ENCODE assay signal across 20 mouse cellular contexts in genomic region chr4:56912382-56913001, GRCm38 (mm10). TPM values are rescaled to one million over a fixed set of nuclear protein-coding genes. Genes with fewer than 3 reads are reported as not detected.
DNase-seq lines count a peak whose midpoint lies in the region; TF ChIP-seq lines count a peak whose summit lies in the region.
"Had no signal": no experiment of that assay in that cellular context is flagged by ENCODE, and none has a peak within 500 bp of the region (broad histone marks: within the 10 kb centered on the region; RNA-seq: fewer than 3 reads in every experiment).

No protein-coding gene starts in this region.

- H3K79me2 ChIP-seq in heart, adult 2 months (replicated peaks; ENCODE audit: control insufficient read depth, insufficient read depth, low read length): no peaks in the 10 kb centered on the region

- H3K36me3 ChIP-seq in heart, adult 2 months (ENCODE audit: control insufficient read depth, insufficient read depth, low read length): peaks cover 12% of the 10 kb centered on the region
- H3K36me3 ChIP-seq in splenic B cell, adult 2 months (ENCODE audit: control insufficient read depth, insufficient read depth, low read length, poor library complexity, severe bottlenecking): peaks cover 2% of the 10 kb centered on the region

- WGBS in heart, adult 2 months: 96% methylated on average over 7 of the region's 7 CpGs

- DNase-seq in heart, adult 11 months: peak; percentile 63
- DNase-seq in heart, adult 2 months: no peak
- DNase-seq in A20 (ENCODE audit: low read depth, low spot score): peak; percentile 26
- peak; percentile 19 for DNase-seq in splenic B cell, adult 2 months (ENCODE audit: low read depth, low spot score)
- DNase-seq in cerebellum, adult 9-11 months: no peak
- DNase-seq: adrenal gland, adult 8-10 months; adrenal gland, postnatal 14 days; adrenal gland, postnatal 36 days; cerebellum, adult 11-12 months; cerebellum, adult 2 months; cerebellum, adult 9-10 months; cerebellum, postnatal 14 days; cerebellum, postnatal 36 days; embryo, embryonic 11 days had no signal

- no peak for TF ChIP-seq EP300 in heart, adult 2 months (IDR thresholded peaks at IDR 0.05; ENCODE audit: insufficient read depth, low read depth, low read length)

- no peak overlapping the region for H3K27ac ChIP-seq in heart, adult 2 months
- H3K27ac ChIP-seq: embryonic facial prominence, embryonic 15.5 days; forebrain, embryonic 10.5 days; forebrain, embryonic 12.5 days had no signal

- H3K4me3 ChIP-seq in heart, adult 2 months: no peak overlapping the region
- H3K4me3 ChIP-seq: embryonic facial prominence, embryonic 13.5 days; embryonic facial prominence, embryonic 15.5 days; erythroblast, embryonic 14.5 days; forebrain, embryonic 10.5 days; forebrain, embryonic 12.5 days had no signal

- no peaks in the 10 kb centered on the region for H3K27me3 ChIP-seq in heart, adult 2 months (ENCODE audit: control insufficient read depth, insufficient read depth, low read length)
- H3K27me3 ChIP-seq in splenic B cell, adult 2 months (ENCODE audit: control insufficient read depth, insufficient read depth, low read length, poor library complexity, severe bottlenecking): no peaks in the 10 kb centered on the region
- H3K27me3 ChIP-seq: embryonic facial prominence, embryonic 13.5 days; embryonic facial prominence, embryonic 15.5 days; forebrain, embryonic 12.5 days; Patski had no signal

- no peak for TF ChIP-seq POLR2A in heart, adult 2 months (IDR thresholded peaks at IDR 0.05; ENCODE audit: insufficient read depth, low read depth, low read length)

- intact Hi-C loops in heart, adult 2 months (cut with DNase I): no loop called here

- no peaks in the 10 kb centered on the region for H3K4me1 ChIP-seq in heart, adult 2 months (ENCODE audit: control insufficient read depth, insufficient read depth, low read length)
- H3K4me1 ChIP-seq: forebrain, embryonic 10.5 days; forebrain, embryonic 12.5 days had no signal

- TF ChIP-seq CTCF in heart, adult 2 months (IDR thresholded peaks at IDR 0.05): no peak

- H3K9ac ChIP-seq in heart, adult 2 months (ENCODE audit: low read depth, low read length): no peak overlapping the region
- H3K9ac ChIP-seq: embryonic facial prominence, embryonic 13.5 days; embryonic facial prominence, embryonic 15.5 days; forebrain, embryonic 12.5 days had no signal

RNA-seq across cellular contexts. Expression of gene Tmem245, which starts 34.7 kb away (rescaled TPM):
- 10 to 100 TPM; 66.3 to 77.3 TPM for total RNA-seq in heart, adult 2 months (2021)
- polyA plus RNA-seq in heart, adult 2 months (2012; rRNA removed): 24.0 and 42.0 TPM in 2 replicates

RNA-seq across cellular contexts. Expression of gene Ctnnal1, which starts 47.5 kb away (rescaled TPM):
- total RNA-seq in heart, adult 2 months (2021): 10 to 100 TPM; 30.8 to 31.9 TPM
- polyA plus RNA-seq in heart, adult 2 months (2012; rRNA removed): 6.5 and 12.7 TPM in 2 replicates

Comparison
In these comparisons a context has a peak if more than half of its experiments do, and no peak if none do; other contexts are left out.
1. DNase-seq: peak in heart, adult 11 months (single experiment), A20 (single experiment) and splenic B cell, adult 2 months (single experiment); none in heart, adult 2 months (0 of 2) and cerebellum, adult 9-11 months (single experiment).